Mouse (Mus musculus): Measurements from ENCODE around the gene Hoxc9.

GRCm38 (mm10) chr15:103010847-103011555 lies 34.8 kb downstream of the Hoxc9 start:
- no peak for TF ChIP-seq POLR2A (IDR thresholded peaks at IDR 0.05; ENCODE audit: borderline replicate concordance, extremely low read depth, low read depth, low read length)
- no peak for TF ChIP-seq CTCF (IDR thresholded peaks at IDR 0.05; ENCODE audit: insufficient read depth, low read length)
